Mouse (Mus musculus): Measurements from ENCODE around the gene Srgap2. TPM values are rescaled to one million over a fixed set of nuclear protein-coding genes. Genes with fewer than 3 reads are reported as not detected.

The Srgap2 gene
- polyA plus RNA-seq, 1 experiment from 2014 or later = 31.7 TPM

- Histone ChIP-seq H3K27ac (ENCODE audit: low read length) (peak overlapping the region; percentile 32; the same call in 1 of the 2 replicates), H3K4me1 (ENCODE audit: control insufficient read depth, insufficient read depth, low read length) (peaks cover 11% of the 10 kb centered on the region)
- ATAC-seq = no peak
Measured at GRCm38 (mm10) chr1:131437975-131438374, 89.2 kb downstream of the Srgap2 start.

GRCm38 (mm10) chr1:131436609-131437008 is 90.5 kb downstream of the Srgap2 start:
- H3K4me1 ChIP-seq (ENCODE audit: control insufficient read depth, insufficient read depth, low read length) = peaks cover 14% of the 10 kb centered on the region
- ATAC-seq = no peak
- H3K4me2 ChIP-seq (ENCODE audit: low read length) = no peak overlapping the region
- H3K9me3 ChIP-seq (replicated peaks; ENCODE audit: control insufficient read depth, low read length, poor library complexity, severe bottlenecking) = no peaks in the 10 kb centered on the region
- no peak overlapping the region for H3K4me3 ChIP-seq (ENCODE audit: low read depth, low read length)
- H3K27me3 ChIP-seq (ENCODE audit: control insufficient read depth, insufficient read depth, low read depth, low read length) = no peaks in the 10 kb centered on the region
- 90% methylated on average over 7 of the region's 7 CpGs for WGBS
- H3K36me3 ChIP-seq (ENCODE audit: control insufficient read depth, insufficient read depth, low read length) = no peaks in the 10 kb centered on the region
- no peak overlapping the region for H3K9ac ChIP-seq (ENCODE audit: low read depth, low read length)
- no peak overlapping the region for H3K27ac ChIP-seq (ENCODE audit: low read length)

More at GRCm38 (mm10) chr1:131437975-131438374, 89.2 kb downstream of the Srgap2 start:
- Histone ChIP-seq H3K27me3 (ENCODE audit: control insufficient read depth, insufficient read depth, low read depth, low read length) (no peaks in the 10 kb centered on the region), H3K36me3 (ENCODE audit: control insufficient read depth, insufficient read depth, low read length) (no peaks in the 10 kb centered on the region), H3K9ac (ENCODE audit: low read depth, low read length) (no peak overlapping the region), H3K9me3 (replicated peaks; ENCODE audit: control insufficient read depth, low read length, poor library complexity, severe bottlenecking) (no peaks in the 10 kb centered on the region), H3K4me3 (ENCODE audit: low read depth, low read length) (no peak overlapping the region), H3K4me2 (ENCODE audit: low read length) (no peak overlapping the region)

- Histone ChIP-seq H3K4me1 (ENCODE audit: control insufficient read depth, insufficient read depth, low read length) (peaks cover 29% of the 10 kb centered on the region), H3K4me3 (ENCODE audit: low read depth, low read length) (no peak overlapping the region), H3K27me3 (ENCODE audit: control insufficient read depth, insufficient read depth, low read depth, low read length) (no peaks in the 10 kb centered on the region), H3K9ac (ENCODE audit: low read depth, low read length) (no peak overlapping the region), H3K4me2 (ENCODE audit: low read length) (no peak overlapping the region), H3K27ac (ENCODE audit: low read length) (peak overlapping the region; percentile 63), H3K9me3 (replicated peaks; ENCODE audit: control insufficient read depth, low read length, poor library complexity, severe bottlenecking) (no peaks in the 10 kb centered on the region), H3K36me3 (ENCODE audit: control insufficient read depth, insufficient read depth, low read length) (no peaks in the 10 kb centered on the region)
- no peak for ATAC-seq
- 61% methylated on average over 5 of the region's 5 CpGs for WGBS
Measured at GRCm38 (mm10) chr1:131431456-131432246, 95.5 kb downstream of the Srgap2 start.

- H3K4me3 ChIP-seq (ENCODE audit: low read depth, low read length) = no peak overlapping the region
- no peaks in the 10 kb centered on the region for H3K9me3 ChIP-seq (replicated peaks; ENCODE audit: control insufficient read depth, low read length, poor library complexity, severe bottlenecking)
- no peak overlapping the region for H3K9ac ChIP-seq (ENCODE audit: low read depth, low read length)
- peak; percentile 72 for ATAC-seq
- peaks cover 27% of the 10 kb centered on the region for H3K4me1 ChIP-seq (ENCODE audit: control insufficient read depth, insufficient read depth, low read length)
- WGBS = 17% methylated on average over 5 of the region's 5 CpGs
- no peaks in the 10 kb centered on the region for H3K27me3 ChIP-seq (ENCODE audit: control insufficient read depth, insufficient read depth, low read depth, low read length)
- H3K27ac ChIP-seq (ENCODE audit: low read length) = peak overlapping the region; percentile 66
- no peaks in the 10 kb centered on the region for H3K36me3 ChIP-seq (ENCODE audit: control insufficient read depth, insufficient read depth, low read length)
- H3K4me2 ChIP-seq (ENCODE audit: low read length) = peak overlapping the region; percentile 23
Measured at GRCm38 (mm10) chr1:131427140-131427821, 99.9 kb downstream of the Srgap2 start.

GRCm38 (mm10) chr1:131423061-131423460 is 104.1 kb downstream of the Srgap2 start:
- Histone ChIP-seq H3K27ac (ENCODE audit: low read length) (no peak overlapping the region), H3K9ac (ENCODE audit: low read depth, low read length) (no peak overlapping the region), H3K4me2 (ENCODE audit: low read length) (no peak overlapping the region), H3K9me3 (replicated peaks; ENCODE audit: control insufficient read depth, low read length, poor library complexity, severe bottlenecking) (no peaks in the 10 kb centered on the region), H3K27me3 (ENCODE audit: control insufficient read depth, insufficient read depth, low read depth, low read length) (no peaks in the 10 kb centered on the region), H3K4me3 (ENCODE audit: low read depth, low read length) (no peak overlapping the region), H3K36me3 (ENCODE audit: control insufficient read depth, insufficient read depth, low read length) (no peaks in the 10 kb centered on the region), H3K4me1 (ENCODE audit: control insufficient read depth, insufficient read depth, low read length) (peaks cover 24% of the 10 kb centered on the region)
- 94% methylated on average over 3 of the region's 3 CpGs for WGBS
- ATAC-seq = no peak

- no peak overlapping the region for H3K9ac ChIP-seq (ENCODE audit: low read depth, low read length)
- no peak overlapping the region for H3K4me2 ChIP-seq (ENCODE audit: low read length)
- no peaks in the 10 kb centered on the region for H3K9me3 ChIP-seq (replicated peaks; ENCODE audit: control insufficient read depth, low read length, poor library complexity, severe bottlenecking)
- no peaks in the 10 kb centered on the region for H3K27me3 ChIP-seq (ENCODE audit: control insufficient read depth, insufficient read depth, low read depth, low read length)
- H3K4me3 ChIP-seq (ENCODE audit: low read depth, low read length) = no peak overlapping the region
- no peaks in the 10 kb centered on the region for H3K36me3 ChIP-seq (ENCODE audit: control insufficient read depth, insufficient read depth, low read length)
- peaks cover 28% of the 10 kb centered on the region for H3K4me1 ChIP-seq (ENCODE audit: control insufficient read depth, insufficient read depth, low read length)
- ATAC-seq = no peak
- H3K27ac ChIP-seq (ENCODE audit: low read length) = no peak overlapping the region
Measured at GRCm38 (mm10) chr1:131421113-131421512, 106.0 kb downstream of the Srgap2 start.

- Histone ChIP-seq H3K9ac (ENCODE audit: low read depth, low read length) (no peak overlapping the region), H3K9me3 (replicated peaks; ENCODE audit: control insufficient read depth, low read length, poor library complexity, severe bottlenecking) (no peaks in the 10 kb centered on the region), H3K4me1 (ENCODE audit: control insufficient read depth, insufficient read depth, low read length) (peaks cover 31% of the 10 kb centered on the region), H3K36me3 (ENCODE audit: control insufficient read depth, insufficient read depth, low read length) (no peaks in the 10 kb centered on the region), H3K27ac (ENCODE audit: low read length) (no peak overlapping the region), H3K27me3 (ENCODE audit: control insufficient read depth, insufficient read depth, low read depth, low read length) (no peaks in the 10 kb centered on the region), H3K4me2 (ENCODE audit: low read length) (no peak overlapping the region), H3K4me3 (ENCODE audit: low read depth, low read length) (no peak overlapping the region)
- ATAC-seq = no peak
- WGBS = 74% methylated on average over 4 of the region's 4 CpGs
Measured at GRCm38 (mm10) chr1:131420660-131421059, 106.5 kb downstream of the Srgap2 start.

GRCm38 (mm10) chr1:131419307-131419706 is 107.8 kb downstream of the Srgap2 start:
- H3K4me2 ChIP-seq (ENCODE audit: low read length) = no peak overlapping the region
- no peak overlapping the region for H3K9ac ChIP-seq (ENCODE audit: low read depth, low read length)
- peaks cover 31% of the 10 kb centered on the region for H3K4me1 ChIP-seq (ENCODE audit: control insufficient read depth, insufficient read depth, low read length)
- H3K36me3 ChIP-seq (ENCODE audit: control insufficient read depth, insufficient read depth, low read length) = no peaks in the 10 kb centered on the region
- peak overlapping the region; percentile 4; the same call in 1 of the 2 replicates for H3K27ac ChIP-seq (ENCODE audit: low read length)
- no peak for ATAC-seq
- WGBS = 44% methylated on average over 3 of the region's 3 CpGs
- H3K27me3 ChIP-seq (ENCODE audit: control insufficient read depth, insufficient read depth, low read depth, low read length) = no peaks in the 10 kb centered on the region
- H3K4me3 ChIP-seq (ENCODE audit: low read depth, low read length) = no peak overlapping the region
- no peaks in the 10 kb centered on the region for H3K9me3 ChIP-seq (replicated peaks; ENCODE audit: control insufficient read depth, low read length, poor library complexity, severe bottlenecking)

Measured in midbrain, embryonic 16.5 days (tissue).